Mouse (Mus musculus): ENCODE measurements around the gene Cbx3. TPM values are rescaled to one million over a fixed set of nuclear protein-coding genes. Genes with fewer than 3 reads are reported as not detected.

The Cbx3 gene
- polyA plus RNA-seq (2012; ENCODE audit: insufficient read depth, insufficient read length, missing spikeins): 61.0 and 87.0 TPM in 2 replicates

DNA sequence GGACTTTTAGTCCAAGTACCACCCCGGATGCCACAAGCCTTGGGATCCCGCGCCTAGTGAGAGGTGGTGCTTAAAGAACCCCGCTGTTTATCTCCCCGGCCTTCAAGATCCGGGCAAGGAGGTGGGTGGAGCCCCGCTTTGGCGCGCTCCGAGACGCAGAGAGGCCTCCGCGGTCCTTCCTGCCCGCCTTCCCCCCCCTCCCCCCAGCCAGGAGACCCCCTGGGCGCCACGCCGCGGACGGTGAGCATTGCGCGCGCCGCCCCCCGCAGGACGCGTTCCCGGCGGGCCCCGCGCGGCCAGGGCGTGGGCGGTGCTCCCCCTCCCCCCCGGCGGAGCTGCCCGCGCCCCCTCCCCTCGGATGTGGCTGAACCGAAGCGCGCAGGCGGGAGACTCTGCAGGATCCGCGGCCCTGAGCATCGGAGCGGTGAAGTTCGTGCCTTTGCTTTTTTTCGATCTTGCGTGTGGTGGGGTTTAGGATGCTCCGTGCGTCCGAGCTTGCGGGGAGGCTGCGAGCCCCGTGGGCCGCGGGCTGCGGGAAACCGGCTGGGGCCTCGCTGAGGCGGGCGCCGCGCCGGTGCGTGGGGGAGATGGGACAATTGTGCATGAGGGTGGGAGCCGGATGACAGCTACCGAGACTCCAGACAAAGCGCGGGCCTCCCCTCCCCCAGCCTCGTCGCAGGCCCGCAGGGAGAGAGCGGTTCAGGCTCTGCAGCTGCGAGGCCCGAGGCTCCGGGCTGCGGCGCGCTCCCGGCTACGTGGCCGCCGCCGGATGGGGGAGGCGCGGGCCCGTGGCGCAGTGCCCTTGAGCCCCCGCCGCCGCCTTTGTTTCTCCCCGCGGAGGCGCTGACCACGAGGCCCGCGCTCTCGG lies at the start of gene Cbx3:
Cbx3 (plus strand) TSS at position 50 of the 868 bp plus-strand sequence.
- peak within 1 kb of the TSS; percentile 92 for H3K4me3 ChIP-seq (ENCODE audit: insufficient read depth, low read depth, low read length)
- H3K4me1 ChIP-seq (ENCODE audit: control insufficient read depth, insufficient read depth, insufficient read length, low read length): no peaks in the 10 kb centered on the region
- peak within 1 kb of the TSS; percentile 100 for H3K27ac ChIP-seq (replicated peaks; ENCODE audit: low read depth, low read length)

DNA sequence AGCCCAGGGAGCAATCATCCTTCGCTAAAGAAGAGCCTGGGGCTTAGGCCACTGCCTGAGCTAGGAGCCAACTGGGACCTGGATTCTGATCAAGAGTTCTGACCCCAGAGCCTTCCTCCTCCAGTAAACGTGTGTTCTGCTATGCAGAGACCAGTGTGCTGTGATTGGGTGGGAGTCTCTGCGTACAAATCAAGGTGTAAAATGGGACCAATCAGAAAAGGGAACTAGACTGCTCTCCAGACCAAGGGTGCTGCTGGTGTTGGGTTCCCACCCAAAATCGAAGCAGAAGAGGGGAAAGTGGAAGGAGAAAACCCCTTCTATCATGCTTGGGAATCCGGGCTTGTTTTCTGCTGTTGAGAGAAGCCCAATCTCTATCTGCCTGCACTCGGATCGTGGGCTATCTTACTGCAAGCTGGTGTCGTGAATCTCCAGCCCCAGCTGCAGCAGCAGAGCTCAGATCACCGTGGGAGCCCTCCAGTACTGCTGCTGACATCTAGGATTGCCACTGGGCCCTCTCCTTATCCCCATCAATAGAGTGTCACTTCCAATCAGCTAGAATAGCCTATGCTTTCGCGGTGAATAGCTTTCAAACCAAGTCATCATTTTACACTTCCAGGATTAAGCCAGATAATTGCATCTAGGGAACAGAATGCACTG lies 46.6 kb upstream of the Cbx3 start:
- Histone ChIP-seq H3K4me3 (ENCODE audit: insufficient read depth, low read depth, low read length) (no peak overlapping the region), H3K4me1 (ENCODE audit: control insufficient read depth, insufficient read depth, insufficient read length, low read length) (no peaks in the 10 kb centered on the region)

DNA sequence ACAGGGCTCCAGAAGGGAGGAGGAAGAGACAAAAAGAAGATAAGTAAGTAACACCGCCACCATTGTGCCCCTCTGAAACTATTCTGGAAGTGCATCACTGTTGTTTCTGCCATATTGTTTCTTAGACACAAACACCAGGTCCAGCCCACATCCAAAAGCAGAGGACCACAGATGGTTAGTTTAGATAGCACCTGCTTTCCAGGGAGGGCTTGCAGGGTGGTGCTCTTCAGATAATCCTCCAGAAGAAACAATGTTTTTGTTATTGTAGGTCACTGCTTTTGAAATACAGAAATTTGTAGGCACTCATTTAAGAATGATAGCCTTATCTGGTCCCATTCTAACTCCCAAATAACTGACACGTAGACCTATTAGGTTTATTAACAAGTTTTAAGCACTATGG lies 45.6 kb upstream of the Cbx3 start:
- Histone ChIP-seq H3K4me3 (ENCODE audit: insufficient read depth, low read depth, low read length) (no peak overlapping the region), H3K4me1 (ENCODE audit: control insufficient read depth, insufficient read depth, insufficient read length, low read length) (no peaks in the 10 kb centered on the region), H3K27ac (replicated peaks; ENCODE audit: low read depth, low read length) (no peak overlapping the region)

More for the DNA sequence above, 46.6 kb upstream of the Cbx3 start:
- no peak overlapping the region for H3K27ac ChIP-seq (replicated peaks; ENCODE audit: low read depth, low read length)

DNA sequence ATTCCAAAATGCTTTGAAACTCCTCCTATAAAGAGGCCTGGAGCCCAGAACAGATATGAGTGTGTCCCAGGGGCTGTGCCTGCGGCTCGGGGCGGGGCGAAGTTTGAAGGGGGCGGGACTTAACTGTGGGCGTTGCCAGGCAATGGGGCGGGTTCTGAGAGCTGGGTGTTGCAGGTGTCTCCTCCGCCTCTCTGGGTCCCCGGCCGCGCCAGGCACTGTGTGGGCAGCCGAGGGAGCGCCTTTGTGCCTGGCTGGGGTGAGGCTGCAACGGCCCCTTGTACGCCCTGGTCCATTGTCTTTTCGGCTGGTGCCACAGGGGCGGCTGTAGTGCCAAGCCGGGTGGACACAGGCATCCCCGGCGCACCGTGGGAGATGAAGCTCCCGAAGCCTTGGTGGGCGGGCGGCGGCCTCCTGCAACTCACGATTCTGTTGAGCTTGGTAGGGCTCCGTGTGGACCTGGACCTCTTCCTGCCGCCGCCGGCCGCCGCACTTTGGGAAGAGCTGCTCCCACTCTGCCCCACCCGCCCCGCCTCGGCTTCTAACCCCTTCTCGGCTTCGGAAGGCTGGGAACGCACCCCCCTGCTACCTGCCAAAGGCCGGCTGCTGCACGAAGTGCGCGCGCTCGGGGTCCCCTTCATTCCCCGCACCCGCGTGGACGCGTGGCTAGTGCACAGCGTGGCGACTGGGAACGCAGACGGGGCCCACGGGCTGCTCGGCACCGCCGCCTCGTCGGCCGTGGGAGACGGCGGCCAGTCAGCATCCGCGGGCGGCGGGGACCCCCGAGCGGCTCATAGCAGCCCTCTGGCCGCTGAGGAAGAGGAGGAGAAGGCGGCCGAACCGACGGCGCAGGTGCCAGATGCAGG lies 37.4 kb upstream of the Cbx3 start, which contains the start of gene Nfe2l3:
Nfe2l3 (plus strand) TSS at position 136 of the 863 bp plus-strand sequence.
- H3K27ac ChIP-seq (replicated peaks; ENCODE audit: low read depth, low read length): no peak within 1 kb of the TSS
- H3K4me1 ChIP-seq (ENCODE audit: control insufficient read depth, insufficient read depth, insufficient read length, low read length): no peaks in the 10 kb centered on the region
- H3K4me3 ChIP-seq (ENCODE audit: insufficient read depth, low read depth, low read length): peak within 1 kb of the TSS; percentile 57

DNA sequence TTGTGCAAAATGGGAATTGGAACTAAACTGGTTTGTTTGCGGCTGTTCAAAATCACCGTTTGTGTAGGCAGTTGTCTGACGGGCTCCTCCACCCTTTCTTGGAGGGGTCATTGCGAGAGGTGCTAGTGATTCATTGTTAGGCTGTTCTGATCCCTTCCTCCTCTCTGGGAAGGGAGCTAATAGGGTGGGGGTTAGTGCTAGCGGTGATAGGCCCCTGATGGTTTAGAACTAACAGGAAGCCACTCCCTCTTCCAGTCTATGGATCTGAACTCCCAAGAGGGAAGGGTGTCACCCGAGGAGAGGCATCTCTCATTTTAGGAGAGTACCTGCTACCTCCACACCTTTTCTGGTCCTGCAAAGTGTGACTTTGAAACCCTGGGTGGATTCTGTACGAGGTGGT lies 35.9 kb upstream of the Cbx3 start:
- no peak overlapping the region for H3K27ac ChIP-seq (replicated peaks; ENCODE audit: low read depth, low read length)
- peaks cover 2% of the 10 kb centered on the region; the same call in 1 of the 2 replicates for H3K4me1 ChIP-seq (ENCODE audit: control insufficient read depth, insufficient read depth, insufficient read length, low read length)
- H3K4me3 ChIP-seq (ENCODE audit: insufficient read depth, low read depth, low read length): no peak overlapping the region

DNA sequence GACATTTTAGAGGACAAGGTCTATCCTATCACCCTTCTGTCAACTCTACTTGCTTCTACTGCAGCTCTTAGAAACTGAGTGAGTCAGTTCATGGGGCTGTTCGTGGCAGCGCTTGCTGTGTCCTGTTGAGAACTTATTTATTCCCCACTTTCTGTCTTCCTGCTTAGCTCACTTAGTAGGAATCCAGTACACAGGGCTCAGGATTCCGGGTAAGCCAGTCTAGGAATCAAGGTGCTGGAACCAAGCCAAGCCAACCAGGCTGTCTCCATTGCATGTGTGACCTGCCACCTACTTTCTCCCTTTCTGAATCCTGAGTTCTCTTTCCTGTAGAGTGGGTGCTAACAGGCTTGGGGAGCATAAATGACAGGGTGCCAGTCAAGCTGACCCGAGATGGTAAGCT lies 32.5 kb upstream of the Cbx3 start:
- Histone ChIP-seq H3K4me1 (ENCODE audit: control insufficient read depth, insufficient read depth, insufficient read length, low read length) (peaks cover 2% of the 10 kb centered on the region; the same call in 1 of the 2 replicates), H3K4me3 (ENCODE audit: insufficient read depth, low read depth, low read length) (no peak overlapping the region), H3K27ac (replicated peaks; ENCODE audit: low read depth, low read length) (peak overlapping the region; percentile 63)

DNA sequence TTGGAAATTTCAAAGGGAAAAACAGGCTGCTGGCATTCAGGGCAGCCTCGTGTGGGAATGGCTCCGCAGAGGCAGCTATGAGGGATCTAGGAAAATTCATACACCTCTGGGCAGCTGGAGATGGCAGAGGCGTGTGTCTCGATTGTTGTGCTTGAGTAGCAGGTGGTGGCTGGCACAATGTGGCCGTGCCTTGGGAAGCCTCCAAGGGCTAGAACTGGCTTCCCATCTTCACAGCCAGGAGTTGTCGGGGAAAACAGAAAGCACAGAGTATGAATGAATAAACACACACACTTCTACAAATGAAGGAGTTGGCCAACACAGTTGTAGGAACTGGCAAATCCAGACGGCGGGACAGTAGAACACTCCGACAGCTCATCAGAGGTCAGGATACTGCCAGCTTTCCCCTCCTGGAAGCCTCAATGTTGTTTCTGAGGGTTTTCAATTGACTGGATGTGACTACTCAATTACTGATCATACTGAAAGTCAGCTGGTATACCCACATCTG lies 31.3 kb upstream of the Cbx3 start:
- Histone ChIP-seq H3K27ac (replicated peaks; ENCODE audit: low read depth, low read length) (no peak overlapping the region), H3K4me3 (ENCODE audit: insufficient read depth, low read depth, low read length) (no peak overlapping the region), H3K4me1 (ENCODE audit: control insufficient read depth, insufficient read depth, insufficient read length, low read length) (peaks cover 2% of the 10 kb centered on the region; the same call in 1 of the 2 replicates)

DNA sequence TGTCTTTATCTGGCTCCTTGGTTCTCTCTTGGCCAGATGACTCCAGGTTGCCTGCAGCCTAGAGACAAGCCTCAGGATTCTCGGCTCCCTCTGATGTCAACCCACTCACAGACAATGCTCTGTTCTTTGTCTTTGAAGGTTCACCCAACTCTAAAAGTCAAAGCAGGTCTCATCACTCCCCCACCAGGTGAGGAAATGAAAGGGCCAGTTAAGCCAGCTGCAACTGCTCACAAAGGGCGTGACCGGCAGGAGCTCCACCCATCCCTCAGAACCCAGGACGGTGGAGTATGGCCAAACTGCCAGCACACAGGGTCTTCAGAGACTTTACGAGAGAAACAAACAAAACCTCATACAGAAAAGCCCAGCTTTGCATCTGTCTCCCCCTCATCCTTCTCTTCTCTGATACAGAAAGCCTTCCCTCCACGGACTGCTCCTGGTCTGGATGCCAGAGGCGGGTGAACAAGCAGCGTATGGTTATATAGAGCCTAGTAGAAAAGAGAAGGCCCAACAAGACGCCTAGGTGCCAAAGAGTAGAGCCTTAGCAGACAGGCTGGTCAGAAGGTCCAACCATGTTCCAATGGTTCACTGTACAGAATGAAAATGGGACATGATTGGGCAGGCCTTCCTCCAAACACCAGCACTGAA lies 27.8 kb upstream of the Cbx3 start:
- Histone ChIP-seq H3K4me3 (ENCODE audit: insufficient read depth, low read depth, low read length) (no peak overlapping the region), H3K27ac (replicated peaks; ENCODE audit: low read depth, low read length) (no peak overlapping the region), H3K4me1 (ENCODE audit: control insufficient read depth, insufficient read depth, insufficient read length, low read length) (peaks cover 2% of the 10 kb centered on the region; the same call in 1 of the 2 replicates)

DNA sequence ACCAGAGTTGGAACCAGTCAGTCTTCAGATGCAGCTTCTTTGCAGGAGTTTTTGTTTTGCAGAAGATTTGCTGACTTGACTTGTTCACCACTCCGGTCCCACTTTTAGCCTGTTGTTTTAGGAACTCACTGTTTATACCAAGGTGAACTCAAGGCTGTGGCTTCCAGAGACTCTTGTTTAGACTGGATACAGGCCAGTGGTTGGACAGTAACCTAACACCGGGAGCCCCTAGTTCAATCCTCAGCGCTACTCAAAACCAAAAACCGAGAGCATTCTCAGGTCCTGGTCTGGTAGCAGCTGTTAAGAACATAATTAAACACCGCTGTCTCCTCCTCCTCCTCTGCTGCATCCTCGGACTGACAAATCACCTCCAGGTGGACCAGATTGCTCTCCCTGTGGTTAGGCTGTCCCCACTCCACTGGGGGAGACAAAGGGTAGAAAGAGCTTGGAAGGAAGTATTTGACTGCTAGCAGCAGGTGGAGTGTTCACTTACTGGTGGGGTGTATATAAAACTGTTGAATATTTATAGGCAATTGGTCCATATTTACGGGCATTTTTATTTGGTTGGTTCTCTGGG lies 17.1 kb upstream of the Cbx3 start:
- H3K4me1 ChIP-seq (ENCODE audit: control insufficient read depth, insufficient read depth, insufficient read length, low read length): no peaks in the 10 kb centered on the region
- H3K27ac ChIP-seq (replicated peaks; ENCODE audit: low read depth, low read length): no peak overlapping the region
- H3K4me3 ChIP-seq (ENCODE audit: insufficient read depth, low read depth, low read length): no peak overlapping the region

DNA sequence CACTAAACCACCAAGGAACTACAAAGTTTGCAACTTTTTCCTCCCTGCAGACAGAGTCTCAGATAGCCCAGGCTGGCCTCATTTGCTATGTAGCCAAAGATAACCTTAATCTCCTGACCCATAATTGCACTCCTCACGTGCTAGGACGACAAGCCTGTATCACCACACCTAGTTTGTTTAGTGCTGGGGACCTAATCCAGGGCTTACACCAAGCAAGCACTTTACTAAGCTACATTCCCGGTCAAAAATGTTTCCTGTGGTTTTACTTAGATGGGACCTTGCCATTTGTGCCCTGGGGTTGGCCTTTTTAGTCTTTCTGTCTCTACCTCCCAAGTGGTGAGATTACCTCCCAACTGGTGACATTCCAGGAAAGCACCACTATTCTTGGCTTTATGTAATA lies 15.2 kb upstream of the Cbx3 start:
- no peak overlapping the region for H3K4me3 ChIP-seq (ENCODE audit: insufficient read depth, low read depth, low read length)
- no peaks in the 10 kb centered on the region for H3K4me1 ChIP-seq (ENCODE audit: control insufficient read depth, insufficient read depth, insufficient read length, low read length)
- no peak overlapping the region for H3K27ac ChIP-seq (replicated peaks; ENCODE audit: low read depth, low read length)

DNA sequence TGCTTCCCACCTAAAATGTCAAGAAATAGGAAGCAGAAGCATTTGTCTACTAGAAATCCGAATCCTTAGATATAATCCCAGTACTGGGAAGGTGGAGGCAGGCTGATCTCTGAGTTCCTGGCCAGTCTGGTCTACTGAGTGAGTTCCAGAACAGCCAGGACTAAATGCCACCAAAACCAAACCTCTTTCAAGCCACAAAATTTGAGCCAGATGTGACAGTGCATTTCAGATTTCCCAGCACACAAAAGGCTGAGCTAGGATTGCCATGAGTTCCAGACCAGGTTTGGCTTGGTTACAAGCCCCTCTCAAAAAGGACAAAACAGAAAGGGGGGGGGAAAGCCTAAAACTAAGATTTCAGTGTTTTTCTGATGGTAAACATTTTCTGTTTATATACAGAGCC lies 14.0 kb upstream of the Cbx3 start:
- Histone ChIP-seq H3K4me3 (ENCODE audit: insufficient read depth, low read depth, low read length) (no peak overlapping the region), H3K27ac (replicated peaks; ENCODE audit: low read depth, low read length) (no peak overlapping the region), H3K4me1 (ENCODE audit: control insufficient read depth, insufficient read depth, insufficient read length, low read length) (no peaks in the 10 kb centered on the region)

DNA sequence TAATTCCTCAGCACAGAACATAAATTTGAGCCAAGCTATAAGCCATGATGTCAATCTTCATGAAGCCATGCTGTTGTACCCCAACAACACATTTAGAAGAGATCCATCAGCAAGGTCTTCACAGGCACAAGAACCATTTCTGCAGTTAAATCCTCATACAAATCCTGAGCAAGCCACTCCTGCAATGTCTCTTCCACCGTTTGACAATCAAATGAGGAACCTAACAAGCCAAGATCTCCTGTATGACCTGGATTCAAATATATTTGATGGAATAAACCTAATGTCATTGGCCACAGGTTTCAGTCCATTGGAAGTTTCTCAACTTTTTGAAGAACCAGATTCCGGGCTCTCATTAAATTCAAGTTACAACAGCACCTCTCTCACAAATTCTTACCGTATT lies 12.9 kb upstream of the Cbx3 start:
- Histone ChIP-seq H3K4me3 (ENCODE audit: insufficient read depth, low read depth, low read length) (no peak overlapping the region), H3K27ac (replicated peaks; ENCODE audit: low read depth, low read length) (no peak overlapping the region)

DNA sequence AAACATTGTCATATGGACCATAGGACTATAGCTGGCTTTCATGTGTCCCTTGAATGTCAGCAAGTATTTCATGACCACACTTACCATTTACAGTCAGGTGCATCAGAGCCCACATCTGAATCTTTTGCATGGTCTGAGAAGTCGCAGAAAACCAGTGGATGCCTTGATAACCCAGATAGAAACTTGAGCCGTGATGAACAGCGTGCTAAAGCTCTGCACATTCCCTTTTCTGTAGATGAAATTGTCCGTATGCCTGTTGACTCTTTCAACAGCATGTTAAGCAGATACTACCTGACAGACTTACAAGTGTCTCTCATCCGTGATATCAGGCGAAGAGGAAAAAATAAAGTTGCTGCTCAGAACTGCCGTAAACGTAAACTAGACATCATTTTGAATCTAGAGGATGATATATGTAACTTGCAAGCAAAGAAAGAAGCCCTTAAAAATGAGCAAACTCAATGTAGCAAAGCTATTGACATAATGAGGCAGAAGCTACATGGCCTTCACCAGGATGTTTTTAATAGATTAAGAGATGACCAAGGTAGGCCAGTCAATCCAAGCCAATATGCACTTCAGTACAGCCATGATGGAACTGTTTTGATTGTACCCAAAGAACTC lies 12.3 kb upstream of the Cbx3 start:
- H3K4me1 ChIP-seq (ENCODE audit: control insufficient read depth, insufficient read depth, insufficient read length, low read length): no peaks in the 10 kb centered on the region
- H3K27ac ChIP-seq (replicated peaks; ENCODE audit: low read depth, low read length): no peak overlapping the region
- H3K4me3 ChIP-seq (ENCODE audit: insufficient read depth, low read depth, low read length): no peak overlapping the region

More for the DNA sequence above, 12.9 kb upstream of the Cbx3 start:
- H3K4me1 ChIP-seq (ENCODE audit: control insufficient read depth, insufficient read depth, insufficient read length, low read length): no peaks in the 10 kb centered on the region

DNA sequence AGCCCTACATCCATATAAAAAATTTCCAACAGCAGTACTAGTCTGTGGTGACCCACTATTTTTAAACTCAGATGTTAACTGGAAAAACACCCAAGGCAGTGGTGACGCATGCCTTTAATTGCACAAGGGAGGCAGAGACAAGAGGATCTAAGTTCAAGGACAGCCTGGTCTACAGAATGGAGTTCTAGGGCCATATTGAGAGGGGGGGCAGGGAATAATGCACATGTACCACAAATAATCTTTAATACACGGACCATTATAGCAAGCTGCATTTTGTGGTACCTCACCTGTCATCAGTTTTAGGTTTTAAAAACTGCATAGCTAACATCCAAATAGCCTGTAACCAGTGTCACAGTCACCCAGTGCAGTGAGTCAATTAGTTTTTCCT lies 11.2 kb upstream of the Cbx3 start:
- Histone ChIP-seq H3K4me1 (ENCODE audit: control insufficient read depth, insufficient read depth, insufficient read length, low read length) (no peaks in the 10 kb centered on the region), H3K4me3 (ENCODE audit: insufficient read depth, low read depth, low read length) (no peak overlapping the region), H3K27ac (replicated peaks; ENCODE audit: low read depth, low read length) (no peak overlapping the region)

Data from brown adipose tissue, adult 24 weeks (tissue).